Mouse (Mus musculus): ENCODE results near the gene Mrc2. TPM values are rescaled to one million over a fixed set of nuclear protein-coding genes. Genes with fewer than 3 reads are reported as not detected.

The Mrc2 gene
- polyA plus RNA-seq, 1 experiment from 2014 or later, result 8.8 TPM

DNA sequence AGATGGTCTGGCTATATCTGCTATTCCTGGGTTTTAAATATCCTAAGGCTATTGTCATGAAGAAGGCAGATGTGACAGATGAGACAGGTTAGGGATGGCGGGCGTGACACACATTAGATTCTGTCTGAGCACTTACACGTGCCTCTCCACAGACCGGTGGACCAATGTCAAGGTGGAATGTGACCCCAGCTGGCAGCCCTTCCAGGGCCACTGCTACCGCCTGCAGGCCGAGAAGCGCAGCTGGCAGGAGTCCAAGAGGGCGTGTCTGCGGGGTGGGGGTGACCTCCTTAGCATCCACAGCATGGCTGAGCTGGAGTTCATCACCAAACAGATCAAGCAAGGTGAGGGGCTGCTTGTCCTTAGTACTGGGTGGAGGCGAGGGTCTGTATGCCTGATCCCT lies 39.3 kb downstream of the Mrc2 start:
- Histone ChIP-seq H3K36me3 (ENCODE audit: control insufficient read depth, insufficient read depth, low read length) (0 out of 2 replicates have a peak, but pooled peaks cover 11% of the 10 kb centered on the region), H3K27me3 (replicated peaks; ENCODE audit: control insufficient read depth, insufficient read depth, low read length) (no peaks in the 10 kb centered on the region), H3K4me3 (ENCODE audit: low read depth, low read length) (no peak overlapping the region), H3K9me3 (ENCODE audit: control insufficient read depth, low read length) (no peaks in the 10 kb centered on the region), H3K27ac (ENCODE audit: low read depth) (no peak overlapping the region), H3K4me2 (ENCODE audit: low read length) (no peak overlapping the region), H3K4me1 (replicated peaks; ENCODE audit: control insufficient read depth, insufficient read depth, low read length) (peaks cover 6% of the 10 kb centered on the region; the same call in 1 of the 2 replicates), H3K9ac (ENCODE audit: low read length) (no peak overlapping the region)
- ATAC-seq (replicated peaks; ENCODE audit: low FRiP score, low TSS enrichment, low read depth) (no peak), DNase-seq (ENCODE audit: low spot score) (peak; percentile 75)
- WGBS, result 31% methylated on average over 10 of the region's 10 CpGs

DNA sequence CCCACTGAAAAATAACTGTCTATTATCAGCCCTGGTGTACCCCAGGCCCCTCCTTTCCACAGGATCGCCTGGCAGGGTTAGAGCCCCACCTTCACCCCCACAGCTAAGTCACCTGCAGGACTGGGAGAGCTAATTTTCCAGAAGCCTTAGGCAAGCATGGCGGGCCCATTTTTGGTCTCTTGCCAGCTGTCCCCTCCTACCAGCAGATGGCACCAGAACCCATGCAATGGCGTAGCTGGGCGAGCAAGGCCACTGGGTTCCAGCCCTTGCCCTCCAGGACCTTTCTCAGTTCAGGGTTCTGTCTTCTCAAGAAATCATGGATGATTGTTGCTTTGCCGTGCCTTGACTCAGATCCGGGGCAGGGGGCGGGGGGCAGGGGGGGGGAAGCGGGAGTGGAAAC lies 40.0 kb downstream of the Mrc2 start:
- no peak overlapping the region for H3K4me3 ChIP-seq (ENCODE audit: low read depth, low read length)
- peaks cover 17% of the 10 kb centered on the region; the same call in 1 of the 2 replicates for H3K36me3 ChIP-seq (ENCODE audit: control insufficient read depth, insufficient read depth, low read length)
- H3K9ac ChIP-seq (ENCODE audit: low read length), result no peak overlapping the region
- ATAC-seq (replicated peaks; ENCODE audit: low FRiP score, low TSS enrichment, low read depth) (no peak), DNase-seq (ENCODE audit: low spot score) (peak; percentile 71)
- no peaks in the 10 kb centered on the region for H3K27me3 ChIP-seq (replicated peaks; ENCODE audit: control insufficient read depth, insufficient read depth, low read length)
- WGBS, result 74% methylated on average over 8 of the region's 8 CpGs
- no peaks in the 10 kb centered on the region for H3K9me3 ChIP-seq (ENCODE audit: control insufficient read depth, low read length)
- H3K27ac ChIP-seq (ENCODE audit: low read depth), result no peak overlapping the region
- H3K4me1 ChIP-seq (replicated peaks; ENCODE audit: control insufficient read depth, insufficient read depth, low read length), result peaks cover 6% of the 10 kb centered on the region; the same call in 1 of the 2 replicates
- no peak overlapping the region for H3K4me2 ChIP-seq (ENCODE audit: low read length)

DNA sequence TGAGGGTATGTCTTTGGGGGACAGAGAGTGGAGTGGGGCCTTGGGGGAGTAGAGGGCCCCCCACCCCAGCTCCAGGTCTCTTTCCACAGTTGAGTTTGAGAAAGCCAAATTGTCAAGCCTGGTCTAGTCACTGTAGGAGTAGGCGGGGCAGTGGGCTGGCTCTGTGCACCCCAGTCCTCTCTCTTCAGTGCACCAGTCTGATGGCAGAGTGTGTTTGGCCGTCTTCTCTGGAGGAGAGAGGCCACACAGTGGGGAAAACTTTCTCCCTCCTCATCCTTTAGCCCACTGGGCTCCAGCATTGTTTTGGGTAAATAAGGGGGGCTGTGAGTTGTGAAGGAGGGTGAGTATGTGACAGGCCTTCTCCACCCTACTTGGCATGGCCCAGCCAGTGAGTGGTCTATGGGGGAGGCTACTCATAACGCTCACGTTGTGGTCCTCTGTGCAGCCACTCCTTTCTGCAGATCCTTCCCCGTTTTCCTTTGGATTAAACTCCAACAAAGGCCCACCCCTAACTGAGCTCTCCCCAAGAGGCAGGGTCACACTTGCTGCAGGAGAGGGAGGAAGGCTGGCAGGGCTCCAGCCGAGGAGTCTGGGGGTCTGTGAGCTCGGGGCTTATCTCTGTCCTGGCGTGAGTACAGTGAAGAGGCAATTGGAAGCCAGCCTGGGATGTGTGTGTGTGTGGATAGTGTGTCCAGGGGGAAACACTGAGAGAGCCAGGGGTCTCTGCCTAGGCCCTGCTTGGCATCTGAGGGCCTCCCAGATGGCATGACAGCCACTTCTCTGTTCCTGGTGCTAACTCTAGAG lies 41.6 kb downstream of the Mrc2 start:
- 50% methylated on average over 8 of the region's 8 CpGs for WGBS
- H3K4me1 ChIP-seq (replicated peaks; ENCODE audit: control insufficient read depth, insufficient read depth, low read length), result peaks cover 6% of the 10 kb centered on the region; the same call in 1 of the 2 replicates

DNA sequence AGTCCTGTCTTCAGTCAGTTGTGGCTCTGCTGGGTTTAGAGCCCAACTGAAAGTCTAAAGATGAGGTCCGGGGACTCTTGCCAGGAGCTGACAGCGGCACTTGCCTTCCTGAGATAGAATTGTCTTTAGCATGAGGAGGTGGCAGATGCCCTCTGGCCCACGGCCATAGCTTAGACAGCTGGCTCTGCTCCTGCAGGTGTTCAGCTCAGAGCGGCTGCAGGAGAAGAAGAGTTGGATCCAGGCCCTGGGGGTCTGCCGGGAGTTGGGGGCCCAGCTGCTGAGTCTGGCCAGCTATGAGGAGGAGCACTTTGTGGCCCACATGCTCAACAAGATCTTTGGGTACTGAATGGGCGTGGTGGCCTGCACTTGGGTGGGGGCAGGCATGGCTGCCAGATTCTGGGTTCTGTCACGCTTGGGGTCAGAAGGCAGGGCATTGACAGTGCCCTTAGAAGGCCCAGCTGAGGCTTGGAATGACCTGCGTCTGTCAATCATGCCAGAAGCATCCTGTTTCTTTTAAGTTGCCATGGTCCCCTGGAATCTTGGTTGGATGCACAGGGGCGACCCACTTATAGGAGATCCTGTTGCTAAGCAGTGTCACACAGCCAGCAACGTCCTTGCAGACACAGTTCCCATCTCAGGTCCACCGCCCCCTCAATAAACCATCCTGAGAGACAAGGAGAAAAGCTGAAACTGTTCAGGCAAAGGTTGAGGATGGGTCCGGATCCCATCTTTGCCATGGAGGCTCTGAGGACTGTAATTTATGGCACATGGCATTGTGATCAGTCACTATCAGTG lies 46.4 kb downstream of the Mrc2 start:
- DNase-seq (ENCODE audit: low spot score) (no peak), ATAC-seq (replicated peaks; ENCODE audit: low FRiP score, low TSS enrichment, low read depth) (no peak)
- WGBS, result 79% methylated on average over 12 of the region's 12 CpGs
- Histone ChIP-seq H3K27me3 (replicated peaks; ENCODE audit: control insufficient read depth, insufficient read depth, low read length) (no peaks in the 10 kb centered on the region), H3K36me3 (ENCODE audit: control insufficient read depth, insufficient read depth, low read length) (peaks cover 43% of the 10 kb centered on the region), H3K4me3 (ENCODE audit: low read depth, low read length) (no peak overlapping the region), H3K9ac (ENCODE audit: low read length) (no peak overlapping the region), H3K27ac (ENCODE audit: low read depth) (no peak overlapping the region), H3K4me2 (ENCODE audit: low read length) (no peak overlapping the region), H3K9me3 (ENCODE audit: control insufficient read depth, low read length) (no peaks in the 10 kb centered on the region), H3K4me1 (replicated peaks; ENCODE audit: control insufficient read depth, insufficient read depth, low read length) (no peaks in the 10 kb centered on the region)

More for the DNA sequence above, 41.6 kb downstream of the Mrc2 start:
- DNase-seq (ENCODE audit: low spot score) (no peak), ATAC-seq (replicated peaks; ENCODE audit: low FRiP score, low TSS enrichment, low read depth) (no peak)
- no peaks in the 10 kb centered on the region for H3K9me3 ChIP-seq (ENCODE audit: control insufficient read depth, low read length)
- no peak overlapping the region for H3K4me2 ChIP-seq (ENCODE audit: low read length)
- peaks cover 30% of the 10 kb centered on the region for H3K36me3 ChIP-seq (ENCODE audit: control insufficient read depth, insufficient read depth, low read length)
- H3K9ac ChIP-seq (ENCODE audit: low read length), result no peak overlapping the region
- no peaks in the 10 kb centered on the region for H3K27me3 ChIP-seq (replicated peaks; ENCODE audit: control insufficient read depth, insufficient read depth, low read length)
- peak overlapping the region; percentile 22; the same call in 1 of the 2 replicates for H3K27ac ChIP-seq (ENCODE audit: low read depth)
- no peak overlapping the region for H3K4me3 ChIP-seq (ENCODE audit: low read depth, low read length)

DNA sequence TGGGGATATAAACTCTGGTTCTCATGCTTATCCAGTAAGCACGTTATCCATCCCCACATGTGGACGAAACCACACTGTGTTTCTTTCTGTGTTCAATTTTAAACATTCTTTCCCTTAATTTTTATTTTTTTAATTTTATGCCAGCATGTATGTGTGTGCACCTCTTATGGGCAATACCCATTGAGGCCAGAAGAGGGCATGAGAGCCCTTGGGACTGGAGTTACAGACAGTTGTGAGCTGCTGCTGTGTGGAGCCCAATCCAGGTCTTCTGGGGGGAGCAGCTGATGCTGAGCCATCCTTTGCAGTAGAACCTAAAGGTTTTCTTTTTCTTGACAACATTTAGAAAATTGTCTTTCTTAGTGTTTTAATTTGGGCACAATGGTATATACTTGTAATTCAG lies 52.8 kb downstream of the Mrc2 start:
- Histone ChIP-seq H3K9me3 (ENCODE audit: control insufficient read depth, low read length) (no peaks in the 10 kb centered on the region), H3K27me3 (replicated peaks; ENCODE audit: control insufficient read depth, insufficient read depth, low read length) (no peaks in the 10 kb centered on the region), H3K36me3 (ENCODE audit: control insufficient read depth, insufficient read depth, low read length) (peaks cover 54% of the 10 kb centered on the region), H3K4me3 (ENCODE audit: low read depth, low read length) (no peak overlapping the region), H3K4me1 (replicated peaks; ENCODE audit: control insufficient read depth, insufficient read depth, low read length) (no peaks in the 10 kb centered on the region), H3K4me2 (ENCODE audit: low read length) (no peak overlapping the region), H3K9ac (ENCODE audit: low read length) (no peak overlapping the region), H3K27ac (ENCODE audit: low read depth) (no peak overlapping the region)
- WGBS, result 86% methylated on average over 2 of the region's 2 CpGs
- DNase-seq (ENCODE audit: low spot score), result no peak
- no peak for ATAC-seq (replicated peaks; ENCODE audit: low FRiP score, low TSS enrichment, low read depth)

DNA sequence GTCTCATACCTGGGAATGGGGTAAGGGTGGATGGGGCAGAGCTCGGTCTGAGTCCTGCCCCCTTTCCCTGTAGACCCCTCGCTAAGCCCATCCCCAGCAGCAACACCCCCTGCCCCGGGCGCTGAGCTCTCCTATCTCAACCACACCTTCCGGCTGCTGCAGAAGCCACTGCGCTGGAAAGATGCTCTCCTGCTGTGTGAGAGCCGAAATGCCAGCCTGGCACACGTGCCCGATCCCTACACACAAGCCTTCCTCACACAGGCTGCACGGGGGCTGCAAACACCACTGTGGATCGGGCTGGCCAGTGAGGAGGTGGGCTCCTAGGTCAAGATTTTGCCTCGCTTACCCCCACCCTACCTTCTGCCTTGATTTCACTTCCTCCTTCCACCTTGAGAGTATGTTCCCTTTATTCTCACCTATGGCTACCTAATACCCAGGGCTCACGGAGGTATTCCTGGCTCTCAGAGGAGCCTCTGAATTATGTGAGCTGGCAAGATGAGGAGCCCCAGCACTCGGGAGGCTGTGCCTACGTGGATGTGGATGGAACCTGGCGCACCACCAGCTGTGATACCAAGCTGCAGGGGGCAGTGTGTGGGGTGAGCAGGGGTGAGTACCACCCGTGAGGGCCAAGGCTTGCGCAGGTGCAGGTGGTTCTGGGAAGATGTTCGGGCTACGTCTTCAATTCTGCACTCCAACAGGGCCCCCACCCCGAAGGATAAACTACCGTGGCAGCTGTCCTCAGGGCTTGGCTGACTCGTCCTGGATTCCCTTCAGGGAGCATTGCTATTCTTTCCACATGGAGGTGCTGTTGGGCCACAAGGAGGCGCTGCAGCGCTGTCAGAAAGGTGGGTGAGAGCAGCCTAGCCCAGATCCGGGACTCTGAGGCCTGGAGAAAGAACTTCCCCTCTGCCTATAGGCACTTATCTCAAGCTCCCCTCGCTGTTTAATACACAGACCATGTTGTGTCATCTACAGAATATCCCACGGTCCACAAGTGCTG lies 55.0 kb downstream of the Mrc2 start:
- Histone ChIP-seq H3K27me3 (replicated peaks; ENCODE audit: control insufficient read depth, insufficient read depth, low read length) (no peaks in the 10 kb centered on the region), H3K9ac (ENCODE audit: low read length) (no peak overlapping the region), H3K4me3 (ENCODE audit: low read depth, low read length) (no peak overlapping the region), H3K36me3 (ENCODE audit: control insufficient read depth, insufficient read depth, low read length) (peaks cover 46% of the 10 kb centered on the region), H3K4me2 (ENCODE audit: low read length) (no peak overlapping the region), H3K27ac (ENCODE audit: low read depth) (no peak overlapping the region), H3K4me1 (replicated peaks; ENCODE audit: control insufficient read depth, insufficient read depth, low read length) (peaks cover 5% of the 10 kb centered on the region; the same call in 1 of the 2 replicates), H3K9me3 (ENCODE audit: control insufficient read depth, low read length) (no peaks in the 10 kb centered on the region)
- 67% methylated on average over 28 of the region's 28 CpGs for WGBS
- DNase-seq (ENCODE audit: low spot score) (peak; percentile 91), ATAC-seq (replicated peaks; ENCODE audit: low FRiP score, low TSS enrichment, low read depth) (peak; percentile 42; the same call in 1 of the 2 replicates)

DNA sequence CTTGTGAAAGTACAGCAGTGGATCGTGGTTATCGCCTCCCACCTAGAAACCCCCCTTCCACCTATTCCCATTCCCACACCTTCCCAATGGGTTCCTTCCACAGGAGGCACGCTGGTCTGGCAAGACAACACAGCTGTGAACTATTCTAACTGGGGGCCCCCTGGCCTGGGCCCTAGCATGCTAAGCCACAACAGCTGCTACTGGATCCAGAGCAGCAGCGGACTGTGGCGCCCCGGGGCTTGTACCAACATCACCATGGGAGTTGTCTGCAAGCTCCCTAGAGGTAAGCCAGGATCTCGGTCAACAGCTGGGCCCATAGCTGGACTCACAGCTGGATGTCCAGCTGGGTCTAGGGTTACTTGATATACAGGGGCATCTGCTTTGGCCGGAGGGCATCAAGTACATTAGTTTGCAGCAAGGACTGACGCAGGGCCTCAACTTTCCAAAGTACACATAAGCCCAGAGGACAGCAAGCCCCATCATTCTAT lies 56.1 kb downstream of the Mrc2 start:
- no peak overlapping the region for H3K9ac ChIP-seq (ENCODE audit: low read length)
- no peaks in the 10 kb centered on the region for H3K27me3 ChIP-seq (replicated peaks; ENCODE audit: control insufficient read depth, insufficient read depth, low read length)
- H3K4me2 ChIP-seq (ENCODE audit: low read length), result no peak overlapping the region
- H3K27ac ChIP-seq (ENCODE audit: low read depth), result no peak overlapping the region
- H3K4me3 ChIP-seq (ENCODE audit: low read depth, low read length), result no peak overlapping the region
- H3K9me3 ChIP-seq (ENCODE audit: control insufficient read depth, low read length), result no peaks in the 10 kb centered on the region
- H3K4me1 ChIP-seq (replicated peaks; ENCODE audit: control insufficient read depth, insufficient read depth, low read length), result peaks cover 12% of the 10 kb centered on the region
- ATAC-seq (replicated peaks; ENCODE audit: low FRiP score, low TSS enrichment, low read depth) (no peak), DNase-seq (ENCODE audit: low spot score) (no peak)
- H3K36me3 ChIP-seq (ENCODE audit: control insufficient read depth, insufficient read depth, low read length), result peaks cover 41% of the 10 kb centered on the region
- WGBS, result 90% methylated on average over 9 of the region's 9 CpGs

Data from intestine, embryonic 14.5 days (tissue).